9 mouse cellular contexts compared by ENCODE assay signal in genomic region chr4:87401316-87402172, GRCm38 (mm10).
DNase-seq lines count a peak whose midpoint lies in the region; ATAC-seq lines count a peak whose summit lies in the region.
"Had no signal": no experiment of that assay in that cellular context is flagged by ENCODE, and none has a peak within 500 bp of the region (broad histone marks: within the 10 kb centered on the region; RNA-seq: fewer than 3 reads in every experiment).

No protein-coding gene starts in this region.

- ATAC-seq in hindbrain, embryonic 14.5 days (ENCODE audit: low FRiP score): peak; percentile 60; the same call in 1 of the 2 replicates
- ATAC-seq in neural tube, embryonic 12.5 days (ENCODE audit: low FRiP score, low read depth): peak; percentile 61; the same call in 1 of the 2 replicates

- peak overlapping the region; percentile 43 for H3K4me2 ChIP-seq in hindbrain, embryonic 14.5 days (replicated peaks)
- peak overlapping the region; percentile 33 for H3K4me2 ChIP-seq in neural tube, embryonic 12.5 days (replicated peaks)
- H3K4me2 ChIP-seq: liver, embryonic 13.5 days had no signal

- no peaks in the 10 kb centered on the region for H3K27me3 ChIP-seq in hindbrain, embryonic 14.5 days (ENCODE audit: control insufficient read depth, insufficient read depth, low read length)
- H3K27me3 ChIP-seq in neural tube, embryonic 12.5 days (replicated peaks): no peaks in the 10 kb centered on the region
- H3K27me3 ChIP-seq: liver, embryonic 13.5 days had no signal

- H3K9me3 ChIP-seq in hindbrain, embryonic 14.5 days (ENCODE audit: control insufficient read depth, low read length): no peaks in the 10 kb centered on the region
- H3K9me3 ChIP-seq in neural tube, embryonic 12.5 days: no peaks in the 10 kb centered on the region
- H3K9me3 ChIP-seq: liver, embryonic 13.5 days had no signal

- intact Hi-C loops in left cerebral cortex, postnatal 36 days (cut with DNase I): no loop called here

- WGBS in hindbrain, embryonic 14.5 days: 41% methylated on average over 20 of the region's 20 CpGs
- 48% methylated on average over 20 of the region's 20 CpGs for WGBS in neural tube, embryonic 12.5 days

- H3K9ac ChIP-seq in hindbrain, embryonic 14.5 days: no peak overlapping the region
- H3K9ac ChIP-seq in neural tube, embryonic 12.5 days: no peak overlapping the region
- H3K9ac ChIP-seq: liver, embryonic 13.5 days had no signal

- H3K4me3 ChIP-seq in hindbrain, embryonic 14.5 days (replicated peaks; ENCODE audit: low read length): no peak overlapping the region
- H3K4me3 ChIP-seq in neural tube, embryonic 12.5 days: no peak overlapping the region
- H3K4me3 ChIP-seq: liver, embryonic 13.5 days had no signal

- no peaks in the 10 kb centered on the region for H3K36me3 ChIP-seq in hindbrain, embryonic 14.5 days (replicated peaks; ENCODE audit: control insufficient read depth, insufficient read depth)
- H3K36me3 ChIP-seq in neural tube, embryonic 12.5 days: no peaks in the 10 kb centered on the region
- H3K36me3 ChIP-seq: liver, embryonic 13.5 days had no signal

- H3K4me1 ChIP-seq in hindbrain, embryonic 14.5 days (replicated peaks; ENCODE audit: control insufficient read depth, insufficient read depth, low read length): peaks cover 10% of the 10 kb centered on the region; the same call in 1 of the 2 replicates
- 0 out of 2 replicates have a peak, but pooled peaks cover 4% of the 10 kb centered on the region for H3K4me1 ChIP-seq in neural tube, embryonic 12.5 days
- H3K4me1 ChIP-seq: liver, embryonic 13.5 days had no signal

- DNase-seq in Muller cell, postnatal 12 days (ENCODE audit: inconsistent ontology term): peak; percentile 34
- peak; percentile 54 for DNase-seq in cerebellum, adult 8-10 months
- peak; percentile 36 to 54 for DNase-seq in frontal cortex, postnatal 36 days (ENCODE audit: low spot score in 2 of 2)
- DNase-seq in hindbrain, embryonic 14.5 days (ENCODE audit: low spot score): peak; percentile 38
- peak; percentile 32 to 55 for DNase-seq in left cerebral cortex, postnatal 36 days (ENCODE audit: low spot score in 2 of 2)
- no peak for DNase-seq in ovary, postnatal 36 days (ENCODE audit: low spot score)
- no peak for DNase-seq in testis, postnatal 14 days (ENCODE audit: low spot score)
- DNase-seq: liver, embryonic 13.5 days had no signal

- H3K27ac ChIP-seq in hindbrain, embryonic 14.5 days: peak overlapping the region; percentile 38; the same call in 1 of the 2 replicates
- H3K27ac ChIP-seq in neural tube, embryonic 12.5 days: no peak overlapping the region
- H3K27ac ChIP-seq: liver, embryonic 13.5 days had no signal

Comparison
In these comparisons a context has a peak if more than half of its experiments do, and no peak if none do; other contexts are left out.
1. DNase-seq: peak in Muller cell, postnatal 12 days (single experiment), cerebellum, adult 8-10 months (single experiment), frontal cortex, postnatal 36 days (2 of 2), hindbrain, embryonic 14.5 days (single experiment) and left cerebral cortex, postnatal 36 days (2 of 2); none in ovary, postnatal 36 days (single experiment) and testis, postnatal 14 days (single experiment).